Mouse (Mus musculus): Measurements from ENCODE around the gene 2810408A11Rik. TPM values are rescaled to one million over a fixed set of nuclear protein-coding genes. Genes with fewer than 3 reads are reported as not detected.

Gene 2810408A11Rik
- polyA plus RNA-seq, 1 experiment: 13.1 TPM

- TF ChIP-seq EP300 (IDR thresholded peaks at IDR 0.05; ENCODE audit: insufficient read depth, low read depth, low read length) (no peak), POLR2A (IDR thresholded peaks at IDR 0.05; ENCODE audit: insufficient read depth, low read length) (no peak), CTCF (IDR thresholded peaks at IDR 0.05; ENCODE audit: low read depth, low read length) (no peak)
- H3K4me1 ChIP-seq (ENCODE audit: control insufficient read depth, insufficient read depth, low read length): peaks cover 1% of the 10 kb centered on the region
- H3K27ac ChIP-seq (ENCODE audit: insufficient read depth, low read length): no peak overlapping the region
Measured at GRCm38 (mm10) chr11:69878399-69878798, 22.4 kb downstream of the 2810408A11Rik start.

GRCm38 (mm10) chr11:69877878-69878277 is 22.9 kb downstream of the 2810408A11Rik start, which contains the start of gene Tmem95:
Gene Tmem95, minus strand, starts transcription at chr11:69878018.
- Histone ChIP-seq H3K4me1 (ENCODE audit: control insufficient read depth, insufficient read depth, low read length) (peaks cover 1% of the 10 kb centered on the region), H3K4me3 (ENCODE audit: low read depth, low read length) (peak within 1 kb of the TSS; percentile 32), H3K27me3 (ENCODE audit: control insufficient read depth, insufficient read depth, low read length, poor library complexity, severe bottlenecking) (no peaks in the 10 kb centered on the region), H3K9me3 (replicated peaks; ENCODE audit: control insufficient read depth, insufficient read depth, low read length, poor library complexity, severe bottlenecking) (no peaks in the 10 kb centered on the region), H3K27ac (ENCODE audit: insufficient read depth, low read length) (peak within 1 kb of the TSS; percentile 81), H3K36me3 (ENCODE audit: control insufficient read depth, insufficient read depth, low read length, poor library complexity, severe bottlenecking) (no peaks in the 10 kb centered on the region), H3K9ac (ENCODE audit: low read depth, poor library complexity, severe bottlenecking) (peak within 1 kb of the TSS; percentile 79)
- TF ChIP-seq EP300 (IDR thresholded peaks at IDR 0.05; ENCODE audit: insufficient read depth, low read depth, low read length): no peak
- no peak for TF ChIP-seq CTCF (IDR thresholded peaks at IDR 0.05; ENCODE audit: low read depth, low read length)
- no peak for TF ChIP-seq POLR2A (IDR thresholded peaks at IDR 0.05; ENCODE audit: insufficient read depth, low read length)

More at GRCm38 (mm10) chr11:69878399-69878798, 22.4 kb downstream of the 2810408A11Rik start:
- H3K4me3 ChIP-seq (ENCODE audit: low read depth, low read length): no peak overlapping the region
- no peaks in the 10 kb centered on the region for H3K9me3 ChIP-seq (replicated peaks; ENCODE audit: control insufficient read depth, insufficient read depth, low read length, poor library complexity, severe bottlenecking)
- peak overlapping the region; percentile 79; the same call in 1 of the 2 replicates for H3K9ac ChIP-seq (ENCODE audit: low read depth, poor library complexity, severe bottlenecking)
- no peaks in the 10 kb centered on the region for H3K36me3 ChIP-seq (ENCODE audit: control insufficient read depth, insufficient read depth, low read length, poor library complexity, severe bottlenecking)
- no peaks in the 10 kb centered on the region for H3K27me3 ChIP-seq (ENCODE audit: control insufficient read depth, insufficient read depth, low read length, poor library complexity, severe bottlenecking)

GRCm38 (mm10) chr11:69876867-69877266 is 23.9 kb downstream of the 2810408A11Rik start:
- H3K4me1 ChIP-seq (ENCODE audit: control insufficient read depth, insufficient read depth, low read length): peaks cover 1% of the 10 kb centered on the region
- no peaks in the 10 kb centered on the region for H3K36me3 ChIP-seq (ENCODE audit: control insufficient read depth, insufficient read depth, low read length, poor library complexity, severe bottlenecking)
- peak; percentile 85 for TF ChIP-seq CTCF (IDR thresholded peaks at IDR 0.05; ENCODE audit: low read depth, low read length)
- TF ChIP-seq POLR2A (IDR thresholded peaks at IDR 0.05; ENCODE audit: insufficient read depth, low read length): no peak
- peak; percentile 59; the same call in 1 of the 2 replicates for TF ChIP-seq EP300 (IDR thresholded peaks at IDR 0.05; ENCODE audit: insufficient read depth, low read depth, low read length)
- H3K9me3 ChIP-seq (replicated peaks; ENCODE audit: control insufficient read depth, insufficient read depth, low read length, poor library complexity, severe bottlenecking): no peaks in the 10 kb centered on the region
- H3K9ac ChIP-seq (ENCODE audit: low read depth, poor library complexity, severe bottlenecking): peak overlapping the region; percentile 79
- no peaks in the 10 kb centered on the region for H3K27me3 ChIP-seq (ENCODE audit: control insufficient read depth, insufficient read depth, low read length, poor library complexity, severe bottlenecking)
- H3K4me3 ChIP-seq (ENCODE audit: low read depth, low read length): peak overlapping the region; percentile 32
- peak overlapping the region; percentile 81 for H3K27ac ChIP-seq (ENCODE audit: insufficient read depth, low read length)

- TF ChIP-seq POLR2A (IDR thresholded peaks at IDR 0.05; ENCODE audit: insufficient read depth, low read length): no peak
- TF ChIP-seq CTCF (IDR thresholded peaks at IDR 0.05; ENCODE audit: low read depth, low read length): no peak
- TF ChIP-seq EP300 (IDR thresholded peaks at IDR 0.05; ENCODE audit: insufficient read depth, low read depth, low read length): no peak
- H3K9me3 ChIP-seq (replicated peaks; ENCODE audit: control insufficient read depth, insufficient read depth, low read length, poor library complexity, severe bottlenecking): no peaks in the 10 kb centered on the region
- no peak overlapping the region for H3K4me3 ChIP-seq (ENCODE audit: low read depth, low read length)
- peak overlapping the region; percentile 79; the same call in 1 of the 2 replicates for H3K9ac ChIP-seq (ENCODE audit: low read depth, poor library complexity, severe bottlenecking)
- no peaks in the 10 kb centered on the region for H3K27me3 ChIP-seq (ENCODE audit: control insufficient read depth, insufficient read depth, low read length, poor library complexity, severe bottlenecking)
- peaks cover 1% of the 10 kb centered on the region for H3K4me1 ChIP-seq (ENCODE audit: control insufficient read depth, insufficient read depth, low read length)
- peak overlapping the region; percentile 29; the same call in 1 of the 2 replicates for H3K27ac ChIP-seq (ENCODE audit: insufficient read depth, low read length)
- no peaks in the 10 kb centered on the region for H3K36me3 ChIP-seq (ENCODE audit: control insufficient read depth, insufficient read depth, low read length, poor library complexity, severe bottlenecking)
Measured at GRCm38 (mm10) chr11:69876186-69876585, 24.6 kb downstream of the 2810408A11Rik start.

GRCm38 (mm10) chr11:69872451-69872850 is 28.3 kb downstream of the 2810408A11Rik start:
- Histone ChIP-seq H3K9ac (ENCODE audit: low read depth, poor library complexity, severe bottlenecking) (no peak overlapping the region), H3K4me1 (ENCODE audit: control insufficient read depth, insufficient read depth, low read length) (no peaks in the 10 kb centered on the region)

GRCm38 (mm10) chr11:69871822-69872221 is 29.0 kb downstream of the 2810408A11Rik start:
- no peak for TF ChIP-seq POLR2A (IDR thresholded peaks at IDR 0.05; ENCODE audit: insufficient read depth, low read length)
- no peak for TF ChIP-seq EP300 (IDR thresholded peaks at IDR 0.05; ENCODE audit: insufficient read depth, low read depth, low read length)
- TF ChIP-seq CTCF (IDR thresholded peaks at IDR 0.05; ENCODE audit: low read depth, low read length): no peak
- Histone ChIP-seq H3K27me3 (ENCODE audit: control insufficient read depth, insufficient read depth, low read length, poor library complexity, severe bottlenecking) (no peaks in the 10 kb centered on the region), H3K9me3 (replicated peaks; ENCODE audit: control insufficient read depth, insufficient read depth, low read length, poor library complexity, severe bottlenecking) (no peaks in the 10 kb centered on the region), H3K4me3 (ENCODE audit: low read depth, low read length) (no peak overlapping the region), H3K9ac (ENCODE audit: low read depth, poor library complexity, severe bottlenecking) (no peak overlapping the region), H3K27ac (ENCODE audit: insufficient read depth, low read length) (no peak overlapping the region), H3K4me1 (ENCODE audit: control insufficient read depth, insufficient read depth, low read length) (no peaks in the 10 kb centered on the region), H3K36me3 (ENCODE audit: control insufficient read depth, insufficient read depth, low read length, poor library complexity, severe bottlenecking) (no peaks in the 10 kb centered on the region)

More at GRCm38 (mm10) chr11:69872451-69872850, 28.3 kb downstream of the 2810408A11Rik start:
- Histone ChIP-seq H3K36me3 (ENCODE audit: control insufficient read depth, insufficient read depth, low read length, poor library complexity, severe bottlenecking) (no peaks in the 10 kb centered on the region), H3K27me3 (ENCODE audit: control insufficient read depth, insufficient read depth, low read length, poor library complexity, severe bottlenecking) (no peaks in the 10 kb centered on the region), H3K27ac (ENCODE audit: insufficient read depth, low read length) (no peak overlapping the region), H3K4me3 (ENCODE audit: low read depth, low read length) (no peak overlapping the region), H3K9me3 (replicated peaks; ENCODE audit: control insufficient read depth, insufficient read depth, low read length, poor library complexity, severe bottlenecking) (no peaks in the 10 kb centered on the region)
- no peak for TF ChIP-seq EP300 (IDR thresholded peaks at IDR 0.05; ENCODE audit: insufficient read depth, low read depth, low read length)
- no peak for TF ChIP-seq POLR2A (IDR thresholded peaks at IDR 0.05; ENCODE audit: insufficient read depth, low read length)
- no peak for TF ChIP-seq CTCF (IDR thresholded peaks at IDR 0.05; ENCODE audit: low read depth, low read length)
